Mouse (Mus musculus) heart, postnatal 14 days (tissue): Measurements from ENCODE around the gene Oser1. TPM values are rescaled to one million over a fixed set of nuclear protein-coding genes. Genes with fewer than 3 reads are reported as not detected.

Source experiments
- DNase-seq, 2 experiments: peaks; one replicate each; pipeline ENCODE4 v3.0.0; 2021 to 2022
- intact Hi-C: fragments of 180-260 bp; cut with DNase I; formaldehyde crosslinking; loops from one replicate; pipeline ENCODE4 v1.15.1; 2025
- total RNA-seq, 2 experiments: library from RNA; stranded (reverse); gene quantifications; 2 replicates each; pipeline ENCODE4 v1.2.3; 2021

Oser1 gene
- total RNA-seq, 2 experiments from 2014 or later, result 22.3 to 25.3 TPM

- intact Hi-C loops, result loop anchor here (5.0 kb wide), 1 partner anchor 32 kb away; the partner anchor contains the start of gene Jph2
- DNase-seq, result no peak
Observed at GRCm38 (mm10) chr2:163364785-163365541, 59.5 kb downstream of the Oser1 start.

- intact Hi-C loops, result loop anchor here (5.0 kb wide), 1 partner anchor 34 kb away; the partner anchor contains the start of gene Jph2
- peak; percentile 49 to 60 for DNase-seq
Observed at GRCm38 (mm10) chr2:163362940-163363921, 61.3 kb downstream of the Oser1 start.

- DNase-seq, result peak; percentile 54 to 67
- intact Hi-C loops, result loop anchor here (5.0 kb wide), 1 partner anchor 36 kb away; the partner anchor contains the start of gene Jph2
Observed at GRCm38 (mm10) chr2:163360858-163361623, 63.5 kb downstream of the Oser1 start.

- intact Hi-C loops, result no loop called here
- no peak for DNase-seq
Observed at GRCm38 (mm10) chr2:163359253-163359652, 65.2 kb downstream of the Oser1 start.

- intact Hi-C loops, result no loop called here
- no peak for DNase-seq
Observed at GRCm38 (mm10) chr2:163358662-163359061, 65.8 kb downstream of the Oser1 start.

GRCm38 (mm10) chr2:163356113-163356840 lies 68.2 kb downstream of the Oser1 start:
- intact Hi-C loops, result no loop called here
- no peak for DNase-seq

Other genes with a start within 250 kb of the Oser1 start
- gene Tox2, start 221.6 kb downstream of the Oser1 start, total RNA-seq, result 1 to 10 TPM; 2.4 to 2.6 TPM
- gene Jph2, start 26.7 kb downstream of the Oser1 start, total RNA-seq, result 100 to 1,000 TPM; 401 to 402 TPM
- gene Gdap1l1, start 13.8 kb upstream of the Oser1 start, total RNA-seq, result not detected
- 100 to 1,000 TPM; 145 to 152 TPM for gene Fitm2, start 47.9 kb upstream of the Oser1 start, total RNA-seq
- not detected for gene R3hdml, start 67.6 kb upstream of the Oser1 start, total RNA-seq
- gene Hnf4a, start 82.1 kb upstream of the Oser1 start, total RNA-seq, result under 1 TPM in 1 of 2 experiments, not detected in 1; 0.05 TPM
- gene Ttpal, start 177.6 kb upstream of the Oser1 start, total RNA-seq, result 10 to 100 TPM; 13.6 to 13.9 TPM
- 100 to 1,000 TPM; 360 to 363 TPM for gene Serinc3, start 220.4 kb upstream of the Oser1 start, total RNA-seq
- 100 to 1,000 TPM; 183 to 188 TPM for gene Pkig, start 233.7 kb upstream of the Oser1 start, total RNA-seq